Mouse (Mus musculus) limb, embryonic 14.5 days (tissue): ENCODE measurements around the gene Rims3. TPM values are rescaled to one million over a fixed set of nuclear protein-coding genes. Genes with fewer than 3 reads are reported as not detected.

Experiments used
- ATAC-seq: fragments of 200-750 bp; cut with Nextera tagmentation; 2 replicates; pipeline ENCODE4 v1.8.0; 2017; ENCODE audit warnings: low read depth, moderate number of reproducible peaks, moderate TSS enrichment; ENCODE audit not compliant: low FRiP score
- DNase-seq: peaks from one replicate; pipeline ENCODE4 v3.0.0-alpha.2; 2015; ENCODE audit warnings: low spot score
- H3K27ac ChIP-seq: fragments of 300-500 bp; sonication (generic); replicated peaks from 2 replicates; pipeline ENCODE4 v1.5.1; 2014; ENCODE audit warnings: low read depth, mild to moderate bottlenecking, low read length, moderate library complexity, mixed read lengths
- H3K27me3 ChIP-seq: fragments of 300-500 bp; sonication (generic); 2 replicates; pipeline ENCODE4 v1.6.1; 2014; ENCODE audit warnings: low read length, mixed read lengths; ENCODE audit not compliant: control insufficient read depth, insufficient read depth
- H3K36me3 ChIP-seq: fragments of 300-500 bp; sonication (generic); 2 replicates; pipeline ENCODE4 v1.6.1; 2014; ENCODE audit warnings: mild to moderate bottlenecking, low read length, moderate library complexity, mixed read lengths; ENCODE audit not compliant: control insufficient read depth, insufficient read depth
- H3K4me1 ChIP-seq: fragments of 300-500 bp; sonication (generic); 2 replicates; pipeline ENCODE4 v1.6.1; 2014; ENCODE audit warnings: antibody characterized with exemption, low read length, mixed read lengths; ENCODE audit not compliant: control insufficient read depth, insufficient read depth
- H3K4me2 ChIP-seq: fragments of 300-500 bp; sonication (generic); replicated peaks from 2 replicates; pipeline ENCODE4 v1.6.1; 2014; ENCODE audit warnings: low read depth, mild to moderate bottlenecking, low read length, moderate library complexity; ENCODE audit not compliant: severe bottlenecking
- H3K4me3 ChIP-seq: fragments of 300-500 bp; sonication (generic); replicated peaks from 2 replicates; pipeline ENCODE4 v1.5.1; 2014; ENCODE audit warnings: low read length
- H3K9ac ChIP-seq: fragments of 300-500 bp; sonication (generic); 2 replicates; pipeline ENCODE4 v1.6.1; 2014; ENCODE audit warnings: mild to moderate bottlenecking, low read depth, low read length, moderate library complexity; ENCODE audit not compliant: severe bottlenecking
- H3K9me3 ChIP-seq: fragments of 300-500 bp; sonication (generic); 2 replicates; pipeline ENCODE4 v1.6.1; 2016; ENCODE audit warnings: low read length; ENCODE audit not compliant: control insufficient read depth
- POLR2A ChIP-seq: fragments of 200-500 bp; IDR thresholded peaks from 2 replicates; pipeline ENCODE4 v1.8.0; 2012; ENCODE audit warnings: inconsistent platforms, mild to moderate bottlenecking, moderate library complexity, borderline replicate concordance; ENCODE audit not compliant: insufficient read depth, insufficient read length; ENCODE audit errors: extremely low read depth
- WGBS: fragments of 180-500 bp; shearing (Covaris S2); extraction: QIAGEN DNeasy Blood & Tissue Kit; methylation state at CpG from one replicate; pipeline ENCODE4 v1.1.7; 2014; 5-methylcytosine and 5-hydroxymethylcytosine counted together
- polyA plus RNA-seq, 2 experiments: library from polyadenylated mRNA; depleted of rRNA in 1 of 2; stranded (reverse) in 1 of 2; unstranded in 1 of 2; fragments of >200 nt; fragmentation: Nextera tagmentation in 1 of 2; extraction: Ambion mirVana in 1 of 2; gene quantifications; 2 replicates each; pipeline versions ENCODE4 v1.2.1 to v1.2.3; 2012 to 2014

Gene Rims3
- polyA plus RNA-seq, 2 experiments = 0.55 to 0.75 TPM

- 62% methylated on average over 11 of the region's 11 CpGs for WGBS
- Histone ChIP-seq H3K4me2 (no peak overlapping the region), H3K4me3 (no peak overlapping the region), H3K36me3 (no peaks in the 10 kb centered on the region), H3K9ac (no peak overlapping the region), H3K27ac (no peak overlapping the region), H3K9me3 (no peaks in the 10 kb centered on the region), H3K27me3 (no peaks in the 10 kb centered on the region), H3K4me1 (no peaks in the 10 kb centered on the region)
- ATAC-seq (no peak), DNase-seq (no peak)
- TF ChIP-seq POLR2A = no peak
Observed at GRCm38 (mm10) chr4:120893656-120894401, 39.2 kb downstream of the Rims3 start.

- Histone ChIP-seq H3K9me3 (no peaks in the 10 kb centered on the region), H3K9ac (no peak overlapping the region), H3K4me1 (no peaks in the 10 kb centered on the region), H3K36me3 (no peaks in the 10 kb centered on the region), H3K4me3 (no peak overlapping the region), H3K27ac (no peak overlapping the region), H3K27me3 (no peaks in the 10 kb centered on the region), H3K4me2 (no peak overlapping the region)
- no peak for DNase-seq
- ATAC-seq = no peak
- WGBS = 78% methylated on average over 11 of the region's 11 CpGs
- TF ChIP-seq POLR2A = no peak
Observed at GRCm38 (mm10) chr4:120894584-120894983, 40.0 kb downstream of the Rims3 start.

DNA sequence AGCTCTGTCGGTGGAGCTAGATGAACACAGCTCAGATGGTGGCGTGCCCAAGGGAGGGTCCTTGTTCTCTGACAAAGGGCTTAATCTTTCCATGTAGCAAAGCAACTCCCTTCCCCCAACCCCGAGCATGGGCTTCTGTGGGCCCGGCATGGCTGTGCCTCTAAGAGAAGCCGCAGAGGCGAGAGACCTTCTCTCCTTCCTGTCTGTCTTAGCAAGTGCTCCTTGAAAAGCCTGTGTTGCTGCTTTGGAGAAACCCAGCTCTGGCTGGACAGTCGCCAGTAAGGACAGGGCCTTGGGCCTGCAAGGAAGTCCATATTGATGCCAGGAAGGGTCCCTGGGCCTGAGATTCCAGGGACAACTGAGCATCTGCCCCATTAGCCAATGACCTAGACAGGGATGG lies 40.6 kb downstream of the Rims3 start:
- no peak for TF ChIP-seq POLR2A
- Histone ChIP-seq H3K27me3 (no peaks in the 10 kb centered on the region), H3K9ac (no peak overlapping the region), H3K4me1 (no peaks in the 10 kb centered on the region), H3K4me3 (no peak overlapping the region), H3K9me3 (no peaks in the 10 kb centered on the region), H3K27ac (no peak overlapping the region), H3K36me3 (no peaks in the 10 kb centered on the region), H3K4me2 (no peak overlapping the region)
- DNase-seq = no peak
- no peak for ATAC-seq
- WGBS = 77% methylated on average over 7 of the region's 7 CpGs

DNA sequence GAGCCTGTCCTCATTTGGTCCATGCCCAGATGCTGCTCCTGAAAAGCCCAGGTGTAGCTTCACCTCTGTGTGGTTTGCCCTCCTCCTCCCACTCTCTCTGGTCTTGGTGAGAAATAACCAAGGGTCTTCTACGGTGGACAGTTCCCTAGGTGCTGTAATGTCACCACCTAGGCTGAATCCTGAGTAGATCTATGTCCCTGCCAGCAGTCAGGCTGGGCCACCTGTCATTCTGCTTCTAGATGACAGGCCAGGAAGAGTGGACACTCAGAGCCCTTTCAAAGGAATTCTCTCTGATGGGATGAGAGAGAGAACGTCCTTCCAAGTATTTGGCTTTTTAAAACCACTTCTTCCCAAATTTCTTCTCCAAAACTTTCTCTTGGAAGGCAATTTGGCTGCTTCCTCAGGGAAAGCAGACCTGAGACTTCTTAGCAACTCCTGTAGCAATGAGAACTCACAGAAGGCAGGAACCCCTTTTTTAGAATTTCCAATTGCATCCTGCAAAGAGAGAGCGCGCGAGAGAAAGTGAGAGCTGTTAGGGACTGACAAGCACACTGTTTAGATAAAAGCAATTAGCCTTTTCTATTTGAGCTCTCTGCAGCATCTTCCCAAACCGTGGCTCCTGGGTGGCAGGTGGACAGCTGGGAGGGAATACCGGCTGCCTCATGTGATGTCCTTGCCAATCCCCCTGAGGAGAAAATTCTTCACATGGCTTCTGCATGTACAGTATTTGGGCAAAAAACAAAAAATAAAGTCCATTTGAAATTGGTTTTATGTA lies 41.4 kb downstream of the Rims3 start:
- Histone ChIP-seq H3K4me2 (no peak overlapping the region), H3K4me1 (no peaks in the 10 kb centered on the region), H3K27me3 (no peaks in the 10 kb centered on the region), H3K4me3 (no peak overlapping the region), H3K36me3 (no peaks in the 10 kb centered on the region), H3K27ac (no peak overlapping the region), H3K9me3 (no peaks in the 10 kb centered on the region), H3K9ac (no peak overlapping the region)
- TF ChIP-seq POLR2A = no peak
- 73% methylated on average over 7 of the region's 7 CpGs for WGBS
- ATAC-seq (no peak), DNase-seq (no peak)

DNA sequence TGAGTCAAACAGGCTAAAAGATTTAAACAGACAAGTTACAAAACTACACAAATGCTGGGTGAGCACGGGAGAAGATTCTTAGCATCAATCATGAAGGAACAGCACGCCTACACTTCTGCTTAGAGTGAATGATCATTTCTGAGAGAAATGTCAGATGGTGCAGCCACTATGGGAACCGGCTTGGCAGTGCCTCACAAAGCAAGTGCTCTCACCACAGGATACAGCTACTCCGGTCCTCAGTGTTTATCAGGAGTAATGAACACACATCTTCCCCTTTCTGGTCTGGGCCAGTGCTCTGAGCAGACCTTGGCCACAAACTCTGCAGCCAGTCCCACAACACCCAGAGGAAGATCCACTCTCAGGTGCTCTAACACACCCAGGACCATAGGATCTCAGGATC lies 49.9 kb downstream of the Rims3 start:
- Histone ChIP-seq H3K9me3 (no peaks in the 10 kb centered on the region), H3K27me3 (no peaks in the 10 kb centered on the region), H3K4me3 (no peak overlapping the region), H3K4me1 (no peaks in the 10 kb centered on the region), H3K9ac (no peak overlapping the region), H3K27ac (no peak overlapping the region), H3K4me2 (no peak overlapping the region), H3K36me3 (no peaks in the 10 kb centered on the region)
- no peak for TF ChIP-seq POLR2A
- no peak for ATAC-seq
- no peak for DNase-seq
- WGBS = 70% methylated on average over 4 of the region's 4 CpGs
